Mouse (Mus musculus) stomach, embryonic 14.5 days (tissue): ENCODE data around the gene Ovgp1. TPM values are rescaled to one million over a fixed set of nuclear protein-coding genes. Genes with fewer than 3 reads are reported as not detected.
"Not testable (repeated sequence)": the region's sequence is repeated elsewhere in the genome, so short reads cannot be mapped to it uniquely, and the experiment has no call there.

Source experiments
- ATAC-seq: fragments of 200-750 bp; cut with Nextera tagmentation; 2 replicates; pipeline ENCODE4 v1.8.0; 2017; ENCODE audit warnings: low read depth, moderate TSS enrichment; ENCODE audit not compliant: insufficient number of reproducible peaks, insufficient read depth, low FRiP score
- H3K27ac ChIP-seq: fragments of 300-500 bp; sonication (generic); 2 replicates; pipeline ENCODE4 v1.5.1; 2014; ENCODE audit warnings: mild to moderate bottlenecking, low read length, moderate library complexity, mixed read lengths
- H3K27me3 ChIP-seq: fragments of 300-500 bp; sonication (generic); 2 replicates; pipeline ENCODE4 v1.6.1; 2014; ENCODE audit warnings: low read length, control low read depth, mixed read lengths; ENCODE audit not compliant: control insufficient read depth, insufficient read depth
- H3K36me3 ChIP-seq: fragments of 300-500 bp; sonication (generic); 2 replicates; pipeline ENCODE4 v1.6.1; 2014; ENCODE audit warnings: mild to moderate bottlenecking, control low read depth, low read length, moderate library complexity, mixed read lengths; ENCODE audit not compliant: control insufficient read depth, insufficient read depth
- H3K4me1 ChIP-seq: fragments of 300-500 bp; sonication (generic); 2 replicates; pipeline ENCODE4 v1.6.1; 2014; ENCODE audit warnings: low read length, control low read depth, mixed read lengths; ENCODE audit not compliant: control insufficient read depth, insufficient read depth
- H3K4me2 ChIP-seq: fragments of 300-500 bp; sonication (generic); replicated peaks from 2 replicates; pipeline ENCODE4 v1.6.1; 2014; ENCODE audit warnings: low read depth, low read length, control low read depth
- H3K4me3 ChIP-seq: fragments of 300-500 bp; sonication (generic); 2 replicates; pipeline ENCODE4 v1.5.1; 2014; ENCODE audit warnings: low read depth, low read length, control low read depth
- H3K9ac ChIP-seq: fragments of 300-500 bp; sonication (generic); replicated peaks from 2 replicates; pipeline ENCODE4 v1.6.1; 2014; ENCODE audit warnings: low read depth, mild to moderate bottlenecking, control low read depth, low read length, moderate library complexity, mixed read lengths
- H3K9me3 ChIP-seq: fragments of 300-500 bp; sonication (generic); 2 replicates; pipeline ENCODE4 v1.6.1; 2016; ENCODE audit warnings: low read depth, low read length, control low read depth; ENCODE audit not compliant: control insufficient read depth
- WGBS: fragments of 180-500 bp; shearing (Covaris S2); extraction: QIAGEN DNeasy Blood & Tissue Kit; methylation state at CpG from one replicate; pipeline ENCODE4 v1.1.7; 2014; 5-methylcytosine and 5-hydroxymethylcytosine counted together
- polyA plus RNA-seq: library from polyadenylated mRNA; unstranded; fragments of >200 nt; fragmentation: Nextera tagmentation; extraction: Ambion mirVana; gene quantifications from 2 replicates; pipeline ENCODE4 v1.2.1, GENCODE M21; 2014

Gene Ovgp1
- polyA plus RNA-seq, 1 experiment from 2014 or later = 2.0 TPM

DNA sequence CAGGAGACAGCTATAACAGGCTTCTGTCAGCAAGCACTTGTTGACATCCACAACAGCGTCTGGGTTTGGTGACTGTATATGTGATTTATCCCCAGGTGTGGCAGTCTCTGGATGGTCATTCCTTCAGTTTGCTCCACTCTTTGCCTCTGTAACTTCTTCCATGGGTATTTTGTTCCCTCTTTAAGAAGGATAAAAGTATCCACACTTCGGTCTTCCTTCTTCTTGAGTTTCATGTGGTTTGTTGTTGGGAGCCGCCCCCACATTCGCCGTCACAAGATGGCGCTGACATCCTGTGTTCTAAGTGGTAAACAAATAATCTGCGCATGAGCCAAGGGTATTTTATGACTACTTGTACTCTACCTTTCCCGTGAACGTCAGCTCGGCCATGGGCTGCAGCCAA, 29.8 kb downstream of the Ovgp1 start:
- H3K36me3 ChIP-seq, H3K9ac ChIP-seq, ATAC-seq, H3K4me3 ChIP-seq, H3K9me3 ChIP-seq, H3K4me1 ChIP-seq, H3K27me3 ChIP-seq, H3K4me2 ChIP-seq, H3K27ac ChIP-seq: not testable (repeated sequence)
- 65% methylated on average over 10 of the region's 10 CpGs for WGBS

DNA sequence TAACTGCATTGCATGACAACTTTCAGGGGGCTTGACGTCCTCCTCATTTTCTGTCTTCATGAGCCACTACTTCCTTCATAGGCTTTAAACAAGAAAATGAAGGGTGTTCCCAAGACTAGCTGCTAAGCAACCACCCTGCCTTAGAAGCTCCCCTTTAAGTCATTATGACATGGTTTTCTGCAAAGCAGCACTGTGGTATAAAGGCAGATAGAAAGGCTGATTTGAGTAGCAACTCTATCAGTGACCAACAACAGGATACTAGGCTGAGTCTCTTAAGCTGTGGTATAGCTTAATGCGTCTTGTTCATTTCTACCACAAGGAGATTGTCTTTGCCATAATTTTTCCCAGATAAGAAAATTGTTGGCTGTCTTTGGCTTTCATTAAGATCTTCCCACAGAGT, 41.0 kb downstream of the Ovgp1 start, which contains the start of gene Pifo:
Gene Pifo (minus strand): TSS at position 101 of the 400 bp plus-strand sequence.
- 86% methylated on average over 2 of the region's 2 CpGs for WGBS
- ATAC-seq = no peak
- Histone ChIP-seq H3K36me3 (no peaks in the 10 kb centered on the region), H3K9me3 (no peaks in the 10 kb centered on the region), H3K27me3 (no peaks in the 10 kb centered on the region), H3K27ac (no peak within 1 kb of the TSS), H3K4me2 (no peak within 1 kb of the TSS), H3K4me3 (no peak within 1 kb of the TSS), H3K4me1 (no peaks in the 10 kb centered on the region), H3K9ac (no peak within 1 kb of the TSS)

- ATAC-seq = no peak
Measured at GRCm38 (mm10) chr3:106021840-106022239, 48.3 kb downstream of the Ovgp1 start.

GRCm38 (mm10) chr3:106024135-106024534, 50.6 kb downstream of the Ovgp1 start:
- Histone ChIP-seq H3K27me3 (no peaks in the 10 kb centered on the region), H3K4me3 (no peak overlapping the region), H3K4me2 (no peak overlapping the region), H3K9ac (no peak overlapping the region), H3K4me1 (no peaks in the 10 kb centered on the region), H3K36me3 (no peaks in the 10 kb centered on the region), H3K9me3 (no peaks in the 10 kb centered on the region), H3K27ac (no peak overlapping the region)
- 84% methylated on average over 2 of the region's 2 CpGs for WGBS
- ATAC-seq = no peak

More at GRCm38 (mm10) chr3:106021840-106022239, 48.3 kb downstream of the Ovgp1 start:
- no peak overlapping the region for H3K9ac ChIP-seq
- no peak overlapping the region for H3K4me3 ChIP-seq
- no peaks in the 10 kb centered on the region for H3K27me3 ChIP-seq
- no peak overlapping the region for H3K27ac ChIP-seq
- H3K4me1 ChIP-seq = no peaks in the 10 kb centered on the region
- no peaks in the 10 kb centered on the region for H3K9me3 ChIP-seq
- no peaks in the 10 kb centered on the region for H3K36me3 ChIP-seq
- no peak overlapping the region for H3K4me2 ChIP-seq

DNA sequence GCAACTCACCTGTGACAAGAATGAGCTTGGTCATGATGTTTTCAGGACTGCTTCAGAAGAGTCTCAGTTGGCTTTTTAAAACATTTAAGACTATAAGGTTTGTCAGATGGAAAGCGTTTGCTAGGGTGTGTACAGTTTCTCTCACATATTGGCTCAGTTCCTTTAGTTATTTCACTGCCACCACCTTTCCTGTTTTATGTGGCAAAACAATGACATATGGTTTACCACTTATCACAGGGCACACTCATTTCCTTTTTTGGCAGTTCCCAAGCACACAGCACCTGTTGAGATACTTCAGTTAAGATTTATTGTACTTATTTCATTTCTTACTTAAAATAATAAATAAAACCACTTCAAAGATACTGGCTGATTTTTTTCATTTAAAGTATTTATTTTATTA, 59.3 kb downstream of the Ovgp1 start, which contains the start of gene Chil5:
Gene Chil5 (minus strand): TSS at position 34 of the 400 bp plus-strand sequence.
- Histone ChIP-seq H3K27me3 (no peaks in the 10 kb centered on the region), H3K36me3 (no peaks in the 10 kb centered on the region), H3K27ac (no peak within 1 kb of the TSS), H3K9me3 (no peaks in the 10 kb centered on the region), H3K4me3 (no peak within 1 kb of the TSS), H3K9ac (no peak within 1 kb of the TSS), H3K4me2 (no peak within 1 kb of the TSS), H3K4me1 (no peaks in the 10 kb centered on the region)
- no peak for ATAC-seq
- WGBS = 90% methylated on average over 1 of the region's 1 CpGs

Other genes starting within 250 kb of the Ovgp1 start
- gene Rap1a, start 172.4 kb upstream of the Ovgp1 start, polyA plus RNA-seq = 100 and 112 TPM in 2 replicates
- 0.33 TPM in 1 of 2 replicates, not detected in the other for gene Adora3, start 102.9 kb upstream of the Ovgp1 start, polyA plus RNA-seq
- not detected in 2 replicates for gene Tmigd3, start 102.8 kb upstream of the Ovgp1 start, polyA plus RNA-seq
- 1.2 and 1.5 TPM in 2 replicates for gene I830077J02Rik, start 41.0 kb upstream of the Ovgp1 start, polyA plus RNA-seq
- 137 TPM in 2 replicates for gene Wdr77, start 14.3 kb upstream of the Ovgp1 start, polyA plus RNA-seq
- 417 and 440 TPM in 2 replicates for gene Atp5f1, start 13.6 kb upstream of the Ovgp1 start, polyA plus RNA-seq
- gene Pifo, start 40.9 kb downstream of the Ovgp1 start, polyA plus RNA-seq = 0.29 and 0.39 TPM in 2 replicates
- not detected in 2 replicates for gene Chil5, start 59.1 kb downstream of the Ovgp1 start, polyA plus RNA-seq
- gene Chia1, start 139.5 kb downstream of the Ovgp1 start, polyA plus RNA-seq = 0.39 TPM in 1 of 2 replicates, not detected in the other
- 0.70 TPM in 1 of 2 replicates, not detected in the other for gene Chil3, start 193.9 kb downstream of the Ovgp1 start, polyA plus RNA-seq
- gene Chil4, start 245.8 kb downstream of the Ovgp1 start, polyA plus RNA-seq = not detected in 2 replicates